Mouse (Mus musculus) MEL (cell line): ENCODE measurements at regions not wholly inside any gene's neighbourhood (a gene's known extent, or its start where the extent isn't known, plus 50 kb on each side); places are given as distances from the start of the nearest gene placed in this dataset.

Experiments used
- DNase-seq: peaks from one replicate; pipeline ENCODE4 v3.0.0; 2011; ENCODE audit warnings: low read depth, low spot score
- H3K27ac ChIP-seq: 2 replicates; pipeline ENCODE4 v1.5.1; 2012; ENCODE audit warnings: low read depth, mild to moderate bottlenecking, control low read depth, low read length, moderate library complexity; ENCODE audit not compliant: control insufficient read depth
- H3K27me3 ChIP-seq, 2 experiments: fragments of 150-350 bp in 1 of 2; sonication (generic) in 1 of 2; 2 replicates each; pipeline ENCODE4 v1.6.1; 2012; ENCODE audit warnings: low read length in 2 of 2, mild to moderate bottlenecking in 2 of 2, improper control_type of control experiment in 1 of 2, moderate library complexity in 1 of 2; ENCODE audit not compliant: insufficient read depth in 2 of 2, control insufficient read depth in 1 of 2
- H3K36me3 ChIP-seq, 2 experiments: 2 replicates each; pipeline ENCODE4 v1.6.1; 2012 to 2014; ENCODE audit warnings: low read length in 2 of 2, improper control_type of control experiment in 1 of 2, inconsistent platforms in 1 of 2, mild to moderate bottlenecking in 1 of 2; ENCODE audit not compliant: insufficient read depth in 2 of 2, control insufficient read depth in 1 of 2
- H3K4me1 ChIP-seq, 2 experiments: fragments of 150-350 bp in 1 of 2; sonication (generic) in 1 of 2; 2 replicates each; pipeline ENCODE4 v1.6.1; 2012; ENCODE audit warnings: low read length in 2 of 2, improper control_type of control experiment in 1 of 2, mild to moderate bottlenecking in 1 of 2; ENCODE audit not compliant: insufficient read depth in 2 of 2, control insufficient read depth in 1 of 2
- H3K4me3 ChIP-seq, 2 experiments: fragments of 150-350 bp in 1 of 2; sonication (generic) in 1 of 2; 2 replicates each; pipeline ENCODE4 v1.5.1; 2012; ENCODE audit warnings: low read depth in 2 of 2, low read length in 2 of 2, mild to moderate bottlenecking in 2 of 2, moderate library complexity in 2 of 2, control low read depth in 1 of 2, improper control_type of control experiment in 1 of 2; ENCODE audit not compliant: control insufficient read depth in 1 of 2, insufficient read depth in 1 of 2
- H3K79me2 ChIP-seq: 2 replicates; pipeline ENCODE4 v1.6.1; 2012; ENCODE audit warnings: mild to moderate bottlenecking, low read length, moderate library complexity; ENCODE audit not compliant: control insufficient read depth, poor library complexity, insufficient read depth
- H3K9ac ChIP-seq: 2 replicates; pipeline ENCODE4 v1.6.1; 2012; ENCODE audit warnings: low read depth, mild to moderate bottlenecking, control low read depth, low read length, moderate library complexity; ENCODE audit not compliant: control insufficient read depth, poor library complexity, severe bottlenecking
- H3K9me3 ChIP-seq: fragments of 150-350 bp; sonication (generic); replicated peaks from 2 replicates; pipeline ENCODE4 v1.6.1; 2012; ENCODE audit warnings: mild to moderate bottlenecking, low read length, improper control_type of control experiment, moderate library complexity; ENCODE audit not compliant: insufficient read depth
- CHD2 ChIP-seq: IDR thresholded peaks from 2 replicates; pipeline ENCODE4 v1.6.1; 2011; ENCODE audit warnings: low read length, improper control_type of control experiment
- ETS1 ChIP-seq: IDR thresholded peaks from 2 replicates; pipeline ENCODE4 v1.6.1; 2012; ENCODE audit warnings: low read depth, mild to moderate bottlenecking, inconsistent platforms, low read length, improper control_type of control experiment, moderate library complexity
- GABPA ChIP-seq: IDR thresholded peaks from 2 replicates; pipeline ENCODE4 v1.6.1; 2012; ENCODE audit warnings: low read depth, mild to moderate bottlenecking, inconsistent platforms, low read length, improper control_type of control experiment, moderate library complexity
- HCFC1 ChIP-seq: IDR thresholded peaks from 2 replicates; pipeline ENCODE4 v1.6.1; 2012; ENCODE audit warnings: low read depth, mild to moderate bottlenecking, inconsistent platforms, low read length, improper control_type of control experiment, moderate library complexity
- JUND ChIP-seq: IDR thresholded peaks from 2 replicates; pipeline ENCODE4 v1.6.1; 2011; ENCODE audit warnings: low read depth, mild to moderate bottlenecking, improper control_type of control experiment, low read length
- KAT2A ChIP-seq: conservative IDR thresholded peaks from 2 replicates; pipeline ENCODE4 v1.6.1; 2012; ENCODE audit warnings: low read depth, low read length, improper control_type of control experiment, inconsistent platforms
- MAFK ChIP-seq: IDR thresholded peaks from 2 replicates; pipeline ENCODE4 v1.6.1; 2011; ENCODE audit warnings: low read depth, mild to moderate bottlenecking, low read length, improper control_type of control experiment, borderline replicate concordance
- MAZ ChIP-seq: IDR thresholded peaks from 2 replicates; pipeline ENCODE4 v1.6.1; 2012; ENCODE audit warnings: low read depth, mild to moderate bottlenecking, inconsistent platforms, low read length, improper control_type of control experiment
- MEF2A ChIP-seq: IDR thresholded peaks from 2 replicates; pipeline ENCODE4 v1.6.1; 2014; ENCODE audit warnings: low read depth, mild to moderate bottlenecking, inconsistent platforms, low read length, improper control_type of control experiment; ENCODE audit not compliant: poor library complexity, insufficient replicate concordance, severe bottlenecking; ENCODE audit errors: extremely low read depth
- MXI1 ChIP-seq: IDR thresholded peaks from 2 replicates; pipeline ENCODE4 v1.6.1; 2011; ENCODE audit warnings: mild to moderate bottlenecking, low read depth, low read length, improper control_type of control experiment
- MYC ChIP-seq: IDR thresholded peaks from 2 replicates; pipeline ENCODE4 v1.6.1; 2011; ENCODE audit warnings: low read depth, mild to moderate bottlenecking, low read length, improper control_type of control experiment, moderate library complexity
- POLR2A ChIP-seq, 2 experiments: IDR thresholded peaks; 2 replicates each; pipeline ENCODE4 v1.6.1; 2011 to 2012; ENCODE audit warnings: low read length in 2 of 2, mild to moderate bottlenecking in 2 of 2, control low read depth in 1 of 2, improper control_type of control experiment in 1 of 2, low read depth in 1 of 2, moderate library complexity in 1 of 2; ENCODE audit not compliant: control insufficient read depth in 1 of 2, insufficient read depth in 1 of 2, poor library complexity in 1 of 2
- POLR2AphosphoS2 ChIP-seq: IDR thresholded peaks from 2 replicates; pipeline ENCODE4 v1.6.1; 2011; ENCODE audit warnings: low read length, improper control_type of control experiment
- RAD21 ChIP-seq: IDR thresholded peaks from 2 replicates; pipeline ENCODE4 v1.6.1; 2011; ENCODE audit warnings: mild to moderate bottlenecking, low read depth, low read length, improper control_type of control experiment
- RCOR1 ChIP-seq: IDR thresholded peaks from 2 replicates; pipeline ENCODE4 v1.6.1; 2012; ENCODE audit warnings: low read depth, mild to moderate bottlenecking, inconsistent platforms, low read length, improper control_type of control experiment
- SIN3A ChIP-seq: IDR thresholded peaks from 2 replicates; pipeline ENCODE4 v1.6.1; 2012; ENCODE audit warnings: low read length, improper control_type of control experiment, inconsistent platforms
- SMC3 ChIP-seq: IDR thresholded peaks from 2 replicates; pipeline ENCODE4 v1.6.1; 2011; ENCODE audit warnings: low read depth, low read length, improper control_type of control experiment
- TBP ChIP-seq: IDR thresholded peaks from 2 replicates; pipeline ENCODE4 v1.8.0; 2011; ENCODE audit warnings: low read depth, low read length, improper control_type of control experiment
- TCF12 ChIP-seq: IDR thresholded peaks from 2 replicates; pipeline ENCODE4 v1.6.1; 2014; ENCODE audit warnings: low read depth, mild to moderate bottlenecking, inconsistent platforms, low read length, improper control_type of control experiment, moderate library complexity
- USF1 ChIP-seq: IDR thresholded peaks from 2 replicates; pipeline ENCODE4 v1.6.1; 2014; ENCODE audit warnings: low read depth, mild to moderate bottlenecking, inconsistent platforms, low read length, improper control_type of control experiment, moderate library complexity
- USF2 ChIP-seq, 2 experiments: IDR thresholded peaks; 2 replicates each; pipeline ENCODE4 v1.6.1; 2011 to 2012; ENCODE audit warnings: improper control_type of control experiment in 2 of 2, low read length in 2 of 2, borderline replicate concordance in 1 of 2, inconsistent platforms in 1 of 2, low read depth in 1 of 2, mild to moderate bottlenecking in 1 of 2; ENCODE audit not compliant: insufficient read depth in 1 of 2
- ZKSCAN1 ChIP-seq: IDR thresholded peaks from 2 replicates; pipeline ENCODE4 v1.6.1; 2012; ENCODE audit warnings: low read depth, mild to moderate bottlenecking, inconsistent platforms, low read length, improper control_type of control experiment, moderate library complexity
- ZMIZ1 ChIP-seq: IDR thresholded peaks from 2 replicates; pipeline ENCODE4 v1.6.1; 2012; ENCODE audit warnings: low read depth, mild to moderate bottlenecking, inconsistent platforms, low read length, improper control_type of control experiment, moderate library complexity

DNA sequence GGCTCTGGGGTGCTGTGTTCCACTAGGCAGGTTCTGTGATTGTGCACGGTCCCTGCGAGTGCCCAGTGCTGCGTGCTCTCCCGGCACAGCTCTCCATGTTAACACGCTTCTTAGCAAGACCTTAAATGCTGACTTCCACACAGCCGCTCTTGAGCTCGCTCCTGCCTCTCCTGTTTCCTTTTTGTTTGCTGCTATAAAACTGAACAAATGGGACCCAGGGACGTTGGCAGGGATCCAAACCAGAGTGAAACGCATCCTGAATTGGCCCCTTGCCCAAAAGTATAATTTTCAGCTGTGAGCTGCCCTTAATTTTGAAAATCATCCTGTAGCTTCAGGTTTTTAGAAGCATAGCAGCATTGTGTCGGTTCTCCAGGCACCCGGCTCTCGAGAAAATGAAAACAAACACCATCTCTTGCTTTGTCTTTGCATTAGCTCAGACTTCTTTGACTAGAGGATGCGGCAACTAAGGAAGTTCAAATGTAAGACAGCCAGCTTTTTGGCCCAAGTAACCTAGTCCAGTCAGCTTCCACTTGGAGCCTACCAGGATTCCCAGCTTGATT is 63.1 kb downstream of the Neurod6 start:
- Histone ChIP-seq H3K4me3 (no peak overlapping the region), H3K79me2 (no peaks in the 10 kb centered on the region), H3K27ac (no peak overlapping the region), H3K27me3 (no peaks in the 10 kb centered on the region), H3K9me3 (no peaks in the 10 kb centered on the region), H3K4me1 (no peaks in the 10 kb centered on the region), H3K36me3 (no peaks in the 10 kb centered on the region), H3K9ac (no peak overlapping the region)
- TF ChIP-seq ETS1 (no peak), MXI1 (no peak), USF2 (IDR thresholded peaks at IDR 0.05; ENCODE audit: borderline replicate concordance in 1 of 2, insufficient read depth in 1 of 2, low read depth in 1 of 2, low read length in 2 of 2) (no peak), MYC (no peak), MAFK (no peak), RCOR1 (no peak), MEF2A (no peak), POLR2AphosphoS2 (no peak), KAT2A (no peak), SIN3A (no peak), RAD21 (no peak), CHD2 (no peak), GABPA (no peak), USF1 (no peak), HCFC1 (no peak), TBP (no peak), ZMIZ1 (no peak), ZKSCAN1 (no peak), POLR2A (IDR thresholded peaks at IDR 0.05; ENCODE audit: control insufficient read depth in 1 of 2, insufficient read depth in 1 of 2, low read depth in 1 of 2, low read length in 2 of 2, poor library complexity in 1 of 2) (no peak), JUND (no peak)
- DNase-seq: no peak

- H3K4me1 ChIP-seq: peaks cover 0 to 3% of the 10 kb centered on the region in 2 experiments; a peak in 1 of 4 replicates
- no peak for TF ChIP-seq ZKSCAN1
- TF ChIP-seq JUND: no peak
- TF ChIP-seq TCF12: no peak
- no peak for TF ChIP-seq SMC3
- TF ChIP-seq MAZ: no peak
- H3K9me3 ChIP-seq: no peaks in the 10 kb centered on the region
- H3K9ac ChIP-seq: no peak overlapping the region
- H3K36me3 ChIP-seq: no peaks in the 10 kb centered on the region; a peak in 1 of 4 replicates
- H3K79me2 ChIP-seq: no peaks in the 10 kb centered on the region
- no peak overlapping the region for H3K4me3 ChIP-seq
- no peak for DNase-seq
- H3K27me3 ChIP-seq: no peaks in the 10 kb centered on the region
- no peak overlapping the region for H3K27ac ChIP-seq
These were observed 70.7 kb downstream of the Neurod6 start for GRCm38 (mm10) chr6:55610395-55610794.
